Mouse (Mus musculus) limb, embryonic 12.5 days (tissue): ENCODE measurements around the gene Park7. TPM values are rescaled to one million over a fixed set of nuclear protein-coding genes. Genes with fewer than 3 reads are reported as not detected.
"Not testable (repeated sequence)": the region's sequence is repeated elsewhere in the genome, so short reads cannot be mapped to it uniquely, and the experiment has no call there.

Experiments used
- ATAC-seq: fragments of 200-750 bp; cut with Nextera tagmentation; 2 replicates; pipeline ENCODE4 v1.8.0; 2017; ENCODE audit warnings: low read depth, moderate TSS enrichment; ENCODE audit not compliant: insufficient number of reproducible peaks, insufficient read depth, low FRiP score, low TSS enrichment
- H3K27ac ChIP-seq: fragments of 300-500 bp; sonication (generic); 2 replicates; pipeline ENCODE4 v1.5.1; 2016; ENCODE audit warnings: mild to moderate bottlenecking, moderate library complexity
- H3K27me3 ChIP-seq: fragments of 300-500 bp; sonication (generic); 2 replicates; pipeline ENCODE4 v1.6.1; 2016; ENCODE audit warnings: mild to moderate bottlenecking, moderate library complexity
- H3K36me3 ChIP-seq: fragments of 300-500 bp; sonication (generic); 2 replicates; pipeline ENCODE4 v1.6.1; 2016; ENCODE audit warnings: mild to moderate bottlenecking, moderate library complexity
- H3K4me1 ChIP-seq: fragments of 300-500 bp; sonication (generic); replicated peaks from 2 replicates; pipeline ENCODE4 v1.6.1; 2016
- H3K4me2 ChIP-seq: fragments of 300-500 bp; sonication (generic); 2 replicates; pipeline ENCODE4 v1.6.1; 2016; ENCODE audit warnings: mild to moderate bottlenecking, moderate library complexity
- H3K4me3 ChIP-seq: fragments of 300-500 bp; sonication (generic); replicated peaks from 2 replicates; pipeline ENCODE4 v1.5.1; 2016; ENCODE audit warnings: mild to moderate bottlenecking
- H3K9ac ChIP-seq: fragments of 300-500 bp; sonication (generic); replicated peaks from 2 replicates; pipeline ENCODE4 v1.6.1; 2016; ENCODE audit warnings: mild to moderate bottlenecking, moderate library complexity
- H3K9me3 ChIP-seq: fragments of 300-500 bp; sonication (generic); 2 replicates; pipeline ENCODE4 v1.6.1; 2016; ENCODE audit warnings: mild to moderate bottlenecking, moderate library complexity
- WGBS: fragments of 180-500 bp; shearing (Covaris S2); methylation state at CpG from one replicate; pipeline ENCODE4 v1.1.7; 2016; 5-methylcytosine and 5-hydroxymethylcytosine counted together
- polyA plus RNA-seq: library from polyadenylated mRNA; unstranded; fragments of >200 nt; fragmentation: Nextera tagmentation; extraction: Ambion mirVana; gene quantifications from 2 replicates; pipeline ENCODE4 v1.2.1, GENCODE M21; 2016

The Park7 gene
- polyA plus RNA-seq, 1 experiment from 2014 or later, result 447 TPM

- no peak overlapping the region for H3K4me2 ChIP-seq
- WGBS, result 67% methylated on average over 8 of the region's 8 CpGs
- no peak overlapping the region for H3K4me3 ChIP-seq
- H3K27ac ChIP-seq, result no peak overlapping the region
- H3K27me3 ChIP-seq, result no peaks in the 10 kb centered on the region
- no peak overlapping the region for H3K9ac ChIP-seq
- H3K36me3 ChIP-seq, result peaks cover 42% of the 10 kb centered on the region
- ATAC-seq, result no peak
- H3K4me1 ChIP-seq, result peaks cover 19% of the 10 kb centered on the region
- H3K9me3 ChIP-seq, result no peaks in the 10 kb centered on the region
These were observed 19.3 kb downstream of the Park7 start for GRCm38 (mm10) chr4:150894718-150895501.

DNA sequence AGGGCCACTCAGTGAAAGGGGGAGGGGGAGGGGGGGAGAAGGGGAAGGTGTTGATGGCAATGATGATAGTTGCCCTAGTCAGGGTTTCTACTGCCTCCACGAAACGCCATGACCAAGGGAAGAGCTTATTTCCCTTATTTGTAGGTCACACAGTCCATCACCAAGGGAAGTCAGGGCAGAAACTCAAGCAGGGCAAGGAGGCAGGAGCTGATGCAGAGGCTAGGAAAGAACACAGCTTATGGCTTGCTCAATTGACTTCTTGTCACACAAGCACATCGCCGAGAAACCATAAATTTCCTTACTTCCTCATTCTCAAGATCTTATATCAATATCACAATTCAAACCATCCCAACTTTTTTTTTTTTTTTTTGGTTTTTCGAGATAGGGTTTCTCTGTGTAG is 22.9 kb downstream of the Park7 start:
- 67% methylated on average over 5 of the region's 5 CpGs for WGBS
- Histone ChIP-seq H3K4me2 (no peak overlapping the region), H3K9ac (no peak overlapping the region), H3K36me3 (peaks cover 7% of the 10 kb centered on the region), H3K9me3 (no peaks in the 10 kb centered on the region), H3K27me3 (no peaks in the 10 kb centered on the region), H3K4me1 (peaks cover 38% of the 10 kb centered on the region), H3K27ac (peak overlapping the region; percentile 91; the same call in 1 of the 2 replicates), H3K4me3 (no peak overlapping the region)
- no peak for ATAC-seq

- Histone ChIP-seq H3K9ac (no peak overlapping the region), H3K4me1 (peaks cover 34% of the 10 kb centered on the region), H3K36me3 (no peaks in the 10 kb centered on the region), H3K4me3 (no peak overlapping the region), H3K4me2 (peak overlapping the region; percentile 19), H3K9me3 (no peaks in the 10 kb centered on the region), H3K27ac (peak overlapping the region; percentile 91), H3K27me3 (no peaks in the 10 kb centered on the region)
- WGBS, result 42% methylated on average over 13 of the region's 13 CpGs
- ATAC-seq, result no peak
These were observed 24.3 kb downstream of the Park7 start for GRCm38 (mm10) chr4:150889955-150890315.

GRCm38 (mm10) chr4:150889273-150889954 is 24.8 kb downstream of the Park7 start:
- no peak overlapping the region for H3K4me3 ChIP-seq
- no peaks in the 10 kb centered on the region for H3K36me3 ChIP-seq
- H3K27me3 ChIP-seq, result no peaks in the 10 kb centered on the region
- peaks cover 34% of the 10 kb centered on the region for H3K4me1 ChIP-seq
- WGBS, result 33% methylated on average over 20 of the region's 20 CpGs
- H3K4me2 ChIP-seq, result peak overlapping the region; percentile 19
- H3K27ac ChIP-seq, result peak overlapping the region; percentile 91
- peak; percentile 23; the same call in 1 of the 2 replicates for ATAC-seq
- H3K9ac ChIP-seq, result no peak overlapping the region
- H3K9me3 ChIP-seq, result no peaks in the 10 kb centered on the region

DNA sequence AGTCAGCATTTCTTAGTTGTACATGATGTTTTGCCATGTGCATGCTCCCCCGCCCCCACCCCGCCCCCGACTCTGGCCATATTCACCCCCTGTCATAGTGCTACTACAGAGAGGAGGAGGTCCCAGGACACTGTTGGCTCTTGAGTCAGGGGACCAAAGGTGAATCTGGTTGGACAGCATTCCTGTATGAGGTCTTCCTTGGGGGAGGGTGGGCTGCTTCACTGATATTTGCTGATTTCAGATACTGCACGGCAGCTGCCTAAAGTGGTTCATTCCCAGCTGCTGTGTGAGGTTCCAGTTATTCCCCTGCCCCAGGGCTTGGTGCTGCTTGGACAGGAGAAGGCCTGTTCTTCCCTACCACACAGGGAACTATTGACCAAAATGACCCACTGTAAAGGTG is 25.7 kb downstream of the Park7 start:
- Histone ChIP-seq H3K4me1 (peaks cover 34% of the 10 kb centered on the region), H3K4me3 (no peak overlapping the region), H3K36me3 (no peaks in the 10 kb centered on the region), H3K4me2 (no peak overlapping the region), H3K27me3 (no peaks in the 10 kb centered on the region), H3K27ac (peak overlapping the region; percentile 56; the same call in 1 of the 2 replicates), H3K9me3 (no peaks in the 10 kb centered on the region), H3K9ac (no peak overlapping the region)
- ATAC-seq, result no peak
- WGBS, result 74% methylated on average over 4 of the region's 4 CpGs

DNA sequence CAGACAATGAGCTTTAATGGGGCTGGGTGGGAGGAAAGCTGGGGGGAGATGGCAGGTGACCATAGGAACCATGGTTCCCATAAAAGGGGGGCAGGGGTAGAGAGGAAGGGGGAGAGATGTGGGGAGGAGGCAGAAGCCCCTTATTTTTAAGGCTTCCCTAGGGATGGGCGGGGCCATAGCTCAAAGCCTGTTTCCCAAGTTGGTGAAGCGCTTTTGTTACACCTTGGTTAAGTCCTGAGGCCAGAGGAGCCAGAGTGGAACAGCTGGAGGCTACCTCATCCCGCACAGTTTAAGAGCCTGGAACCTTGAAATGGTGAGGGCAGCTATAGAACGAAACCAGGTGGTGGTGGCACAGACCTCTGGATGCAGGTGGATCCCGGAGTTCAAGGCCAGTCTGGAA is 26.3 kb downstream of the Park7 start:
- H3K4me1 ChIP-seq, result peaks cover 34% of the 10 kb centered on the region
- no peak for ATAC-seq
- WGBS, result 64% methylated on average over 5 of the region's 5 CpGs

GRCm38 (mm10) chr4:150882632-150883031 is 31.6 kb downstream of the Park7 start:
- Histone ChIP-seq H3K27me3 (no peaks in the 10 kb centered on the region), H3K9ac (no peak overlapping the region), H3K27ac (no peak overlapping the region), H3K4me3 (no peak overlapping the region), H3K4me1 (0 out of 2 replicates have a peak, but pooled peaks cover under 1% of the 10 kb centered on the region), H3K9me3 (peaks cover 33% of the 10 kb centered on the region), H3K4me2 (no peak overlapping the region), H3K36me3 (peaks cover 5% of the 10 kb centered on the region; the same call in 1 of the 2 replicates)
- WGBS, result 91% methylated on average over 5 of the region's 5 CpGs
- ATAC-seq, result no peak

More for the DNA sequence above, 26.3 kb downstream of the Park7 start:
- Histone ChIP-seq H3K9me3 (no peaks in the 10 kb centered on the region), H3K27ac (no peak overlapping the region), H3K9ac (no peak overlapping the region), H3K36me3 (no peaks in the 10 kb centered on the region), H3K4me3 (no peak overlapping the region), H3K27me3 (no peaks in the 10 kb centered on the region), H3K4me2 (no peak overlapping the region)

DNA sequence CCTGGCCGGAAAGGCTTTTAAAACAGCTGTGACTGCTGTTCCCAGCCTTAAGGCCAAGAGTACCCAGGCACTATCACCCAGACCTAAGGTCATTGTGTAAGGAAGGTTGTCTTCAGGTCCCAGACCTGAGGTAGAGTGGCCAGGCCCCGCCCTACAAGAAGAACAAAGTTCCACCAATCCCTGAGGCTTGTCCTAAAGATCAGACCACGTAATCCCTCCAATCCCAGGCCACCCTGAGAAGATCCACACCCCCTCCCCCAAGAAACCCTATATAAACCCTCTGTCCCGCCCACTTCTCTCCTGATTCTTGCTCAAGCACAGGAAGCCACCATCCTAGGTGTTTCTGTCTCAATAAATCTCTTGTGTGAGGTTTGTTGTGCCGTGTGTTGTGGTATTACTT is 33.9 kb downstream of the Park7 start:
- Histone ChIP-seq H3K27ac (no peak overlapping the region), H3K9ac (no peak overlapping the region), H3K4me3 (no peak overlapping the region), H3K4me1 (no peaks in the 10 kb centered on the region), H3K9me3 (peaks cover 33% of the 10 kb centered on the region), H3K27me3 (no peaks in the 10 kb centered on the region), H3K36me3 (peaks cover 5% of the 10 kb centered on the region; the same call in 1 of the 2 replicates), H3K4me2 (no peak overlapping the region)
- 78% methylated on average over 5 of the region's 5 CpGs for WGBS
- no peak for ATAC-seq

GRCm38 (mm10) chr4:150879631-150880030 is 34.6 kb downstream of the Park7 start:
- Histone ChIP-seq H3K4me1 (no peaks in the 10 kb centered on the region), H3K9me3 (peaks cover 33% of the 10 kb centered on the region), H3K4me2 (no peak overlapping the region), H3K27ac (no peak overlapping the region), H3K36me3 (peaks cover 5% of the 10 kb centered on the region; the same call in 1 of the 2 replicates), H3K9ac (no peak overlapping the region), H3K27me3 (no peaks in the 10 kb centered on the region), H3K4me3 (no peak overlapping the region)
- ATAC-seq, result no peak
- WGBS, result 97% methylated on average over 22 of the region's 22 CpGs

- Histone ChIP-seq H3K4me2 (no peak overlapping the region), H3K4me1 (peaks cover 24% of the 10 kb centered on the region), H3K9ac (no peak overlapping the region), H3K36me3 (peaks cover 5% of the 10 kb centered on the region; the same call in 1 of the 2 replicates), H3K27ac (no peak overlapping the region), H3K9me3 (peaks cover 25% of the 10 kb centered on the region), H3K4me3 (no peak overlapping the region), H3K27me3 (no peaks in the 10 kb centered on the region)
- 83% methylated on average over 10 of the region's 10 CpGs for WGBS
- ATAC-seq, result no peak
These were observed 38.8 kb downstream of the Park7 start for GRCm38 (mm10) chr4:150875393-150875792.

GRCm38 (mm10) chr4:150874416-150874815 is 39.8 kb downstream of the Park7 start:
- 68% methylated on average over 4 of the region's 4 CpGs for WGBS
- not testable (repeated sequence) for ATAC-seq

More at GRCm38 (mm10) chr4:150874416-150874815, 39.8 kb downstream of the Park7 start:
- not testable (repeated sequence) for H3K4me2 ChIP-seq, H3K4me3 ChIP-seq, H3K9ac ChIP-seq, H3K36me3 ChIP-seq, H3K27me3 ChIP-seq, H3K27ac ChIP-seq
- Histone ChIP-seq H3K4me1 (peaks cover 32% of the 10 kb centered on the region), H3K9me3 (peaks cover 15% of the 10 kb centered on the region)
